Mouse (Mus musculus) C2C12 (cell line): Measurements from ENCODE around the gene 1190002N15Rik. TPM values are rescaled to one million over a fixed set of nuclear protein-coding genes. Genes with fewer than 3 reads are reported as not detected.

ENCODE experiments used
- H3K27me3 ChIP-seq: one replicate; pipeline ENCODE4 v1.6.1; 2011; ENCODE audit not compliant: control insufficient read depth, insufficient read depth, insufficient read length
- H3K36me3 ChIP-seq: one replicate; pipeline ENCODE4 v1.6.1; 2011; ENCODE audit not compliant: control insufficient read depth, insufficient read depth
- H3K4me3 ChIP-seq: one replicate; pipeline ENCODE4 v1.5.1; 2011; ENCODE audit warnings: mild to moderate bottlenecking, control low read depth; ENCODE audit not compliant: poor library complexity, insufficient read depth, severe bottlenecking
- H3K79me2 ChIP-seq: one replicate; pipeline ENCODE4 v1.6.1; 2011; ENCODE audit not compliant: control insufficient read depth, insufficient read depth
- H3K79me3 ChIP-seq: one replicate; pipeline ENCODE4 v1.6.1; 2011; ENCODE audit warnings: low read depth, control low read depth
- H3ac ChIP-seq: one replicate; pipeline ENCODE3; 2011; ENCODE audit warnings: low read depth; ENCODE audit not compliant: control insufficient read depth, insufficient read length
- CEBPB ChIP-seq: IDR thresholded peaks from one replicate; pipeline ENCODE4 v1.6.1; 2011; ENCODE audit warnings: low read depth, mild to moderate bottlenecking, control low read depth, moderate library complexity
- CTCF ChIP-seq: IDR thresholded peaks from one replicate; pipeline ENCODE4 v1.5.1; 2011; ENCODE audit not compliant: control insufficient read depth, insufficient read depth, insufficient read length
- FOSL1 ChIP-seq: IDR thresholded peaks from one replicate; pipeline ENCODE4 v1.8.0; 2011; ENCODE audit warnings: mild to moderate bottlenecking, low read length; ENCODE audit not compliant: poor library complexity, insufficient read depth, severe bottlenecking
- MAX ChIP-seq: IDR thresholded peaks from one replicate; pipeline ENCODE4 v1.6.1; 2011; ENCODE audit warnings: mild to moderate bottlenecking, control low read depth
- MYOD1 ChIP-seq: IDR thresholded peaks from one replicate; pipeline ENCODE4 v1.6.1; 2011; ENCODE audit warnings: low read depth; ENCODE audit not compliant: control insufficient read depth, insufficient read length
- MYOG ChIP-seq: IDR thresholded peaks from one replicate; pipeline ENCODE4 v1.6.1; 2011; ENCODE audit not compliant: control insufficient read depth, insufficient read length; ENCODE audit errors: extremely low read depth
- USF1 ChIP-seq: IDR thresholded peaks from one replicate; pipeline ENCODE4 v1.6.1; 2011; ENCODE audit warnings: low read depth, mild to moderate bottlenecking, control low read depth, moderate library complexity
- polyA plus RNA-seq: library from polyadenylated mRNA; unstranded; fragments of >200 nt; fragmentation: generic; extraction: Trizol; gene quantifications from one replicate; pipeline ENCODE4 v1.2.1, GENCODE M21; 2012; ENCODE audit warnings: missing spikeins

Gene 1190002N15Rik
- polyA plus RNA-seq, 1 experiment: 25.4 TPM

- no peak for TF ChIP-seq CTCF
- TF ChIP-seq MAX: no peak
- no peak for TF ChIP-seq USF1
- Histone ChIP-seq H3K27me3 (no peaks in the 10 kb centered on the region), H3K4me3 (no peak overlapping the region), H3K36me3 (no peaks in the 10 kb centered on the region), H3K79me3 (no peaks in the 10 kb centered on the region), H3K79me2 (no peaks in the 10 kb centered on the region), H3ac (no peak overlapping the region)
Observed at GRCm38 (mm10) chr9:94512246-94512645, 25.6 kb downstream of the 1190002N15Rik start.

- TF ChIP-seq FOSL1 (no peak), MYOD1 (no peak), CEBPB (no peak), MYOG (no peak), MAX (no peak)
- Histone ChIP-seq H3K27me3 (no peaks in the 10 kb centered on the region), H3K79me2 (no peaks in the 10 kb centered on the region), H3ac (no peak overlapping the region), H3K79me3 (no peaks in the 10 kb centered on the region), H3K4me3 (no peak overlapping the region), H3K36me3 (no peaks in the 10 kb centered on the region)
Observed at GRCm38 (mm10) chr9:94511139-94511538, 26.7 kb downstream of the 1190002N15Rik start.

GRCm38 (mm10) chr9:94506980-94507379, 30.9 kb downstream of the 1190002N15Rik start:
- Histone ChIP-seq H3K27me3 (no peaks in the 10 kb centered on the region), H3K36me3 (no peaks in the 10 kb centered on the region), H3K4me3 (no peak overlapping the region), H3ac (no peak overlapping the region), H3K79me3 (no peaks in the 10 kb centered on the region), H3K79me2 (no peaks in the 10 kb centered on the region)
- TF ChIP-seq CEBPB (no peak), USF1 (no peak), FOSL1 (no peak), CTCF (no peak)

DNA sequence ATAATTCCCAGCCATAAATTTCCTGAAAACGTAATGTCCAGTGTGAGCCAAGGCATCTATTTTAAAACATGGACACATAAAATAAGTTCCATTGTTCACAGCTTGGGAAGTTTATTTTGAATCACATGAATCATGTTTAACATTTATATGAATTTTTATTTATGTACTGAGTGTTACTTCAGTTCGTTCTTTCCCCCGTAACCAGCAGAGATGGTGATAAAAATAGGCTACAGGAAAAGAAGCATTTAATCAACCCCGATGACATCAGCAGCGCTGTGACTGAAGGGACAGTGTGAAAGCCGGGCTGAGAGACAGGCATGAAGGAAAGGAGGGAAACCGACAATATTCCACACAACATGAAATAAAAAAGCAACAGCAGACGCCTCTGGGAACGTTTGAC, 46.4 kb downstream of the 1190002N15Rik start:
- TF ChIP-seq MAX: no peak
- TF ChIP-seq CEBPB: no peak
- no peak for TF ChIP-seq FOSL1
- no peak for TF ChIP-seq CTCF
- TF ChIP-seq USF1: no peak
- no peak for TF ChIP-seq MYOD1
- no peak for TF ChIP-seq MYOG
- H3K4me3 ChIP-seq: no peak overlapping the region
- H3ac ChIP-seq: no peak overlapping the region
- H3K36me3 ChIP-seq: no peaks in the 10 kb centered on the region
- H3K79me3 ChIP-seq: no peaks in the 10 kb centered on the region
- no peaks in the 10 kb centered on the region for H3K79me2 ChIP-seq
- H3K27me3 ChIP-seq: no peaks in the 10 kb centered on the region

GRCm38 (mm10) chr9:94487976-94488375, 49.9 kb downstream of the 1190002N15Rik start:
- no peaks in the 10 kb centered on the region for H3K27me3 ChIP-seq
- H3ac ChIP-seq: no peak overlapping the region
- no peak for TF ChIP-seq MAX
- TF ChIP-seq MYOG: no peak
- TF ChIP-seq CEBPB: no peak
- no peak for TF ChIP-seq MYOD1
- TF ChIP-seq USF1: no peak
- no peak for TF ChIP-seq CTCF
- TF ChIP-seq FOSL1: no peak
- no peak overlapping the region for H3K4me3 ChIP-seq
- H3K36me3 ChIP-seq: no peaks in the 10 kb centered on the region
- no peaks in the 10 kb centered on the region for H3K79me3 ChIP-seq
- H3K79me2 ChIP-seq: no peaks in the 10 kb centered on the region

DNA sequence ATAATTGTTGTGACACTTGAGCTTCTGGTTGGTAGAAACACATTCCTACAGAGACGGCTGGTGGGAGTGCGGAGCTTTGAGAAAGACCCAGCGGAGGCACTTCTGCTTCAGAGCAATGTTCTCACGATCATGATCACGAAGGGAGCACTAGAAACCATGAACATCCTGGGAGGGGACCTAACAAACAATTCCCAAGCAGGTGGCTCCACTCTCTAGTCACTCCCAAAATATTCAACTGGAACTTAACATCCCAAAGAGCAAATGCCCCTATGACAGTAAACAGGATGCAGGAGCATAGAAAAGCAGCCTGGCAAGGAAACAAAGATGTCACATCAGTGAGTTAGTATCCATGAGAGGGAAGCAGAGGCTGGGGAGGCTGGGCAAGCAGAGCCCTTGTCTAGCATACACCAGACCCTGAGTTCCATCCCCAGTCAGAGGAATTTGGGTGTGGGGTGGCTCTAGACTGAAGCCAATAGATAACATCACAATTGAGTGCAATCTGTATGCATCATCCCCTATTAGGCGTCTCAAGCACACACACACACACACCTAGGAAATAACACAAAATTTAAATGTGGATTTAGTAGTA, 54.5 kb downstream of the 1190002N15Rik start:
- H3K79me2 ChIP-seq: no peaks in the 10 kb centered on the region
- no peaks in the 10 kb centered on the region for H3K79me3 ChIP-seq
- no peak for TF ChIP-seq CTCF
- no peak for TF ChIP-seq FOSL1
- TF ChIP-seq MYOD1: no peak
- no peak for TF ChIP-seq USF1
- no peak for TF ChIP-seq CEBPB
- no peak for TF ChIP-seq MYOG
- no peak for TF ChIP-seq MAX
- H3K36me3 ChIP-seq: no peaks in the 10 kb centered on the region
- no peak overlapping the region for H3ac ChIP-seq
- H3K4me3 ChIP-seq: no peak overlapping the region
- no peaks in the 10 kb centered on the region for H3K27me3 ChIP-seq
